Mouse (Mus musculus): Measurements from ENCODE around the gene Stt3b. TPM values are rescaled to one million over a fixed set of nuclear protein-coding genes. Genes with fewer than 3 reads are reported as not detected.
"Not testable (repeated sequence)": the region's sequence is repeated elsewhere in the genome, so short reads cannot be mapped to it uniquely, and the experiment has no call there.

Gene Stt3b
- polyA plus RNA-seq, 1 experiment from 2014 or later: 105 TPM

DNA sequence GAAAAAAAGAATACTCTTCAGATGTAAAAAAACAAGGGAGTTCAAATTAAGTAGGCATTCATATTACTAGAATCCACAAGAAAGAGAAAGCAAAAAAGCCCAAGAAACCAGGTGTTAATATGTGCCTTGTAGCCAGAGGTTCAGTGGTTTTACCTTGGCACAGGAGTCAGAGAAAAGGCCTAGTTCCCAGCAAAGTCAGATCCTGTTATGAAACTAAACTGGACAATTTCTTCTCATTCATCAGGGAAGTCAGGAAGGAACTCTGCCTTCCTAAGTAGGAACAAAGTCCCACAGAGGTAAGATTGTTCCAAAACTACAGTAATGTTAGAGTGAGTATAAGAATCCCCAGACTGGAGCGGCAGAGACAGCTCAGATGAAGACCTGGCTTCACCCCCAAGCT lies 31.6 kb downstream of the Stt3b start:
- DNase-seq (ENCODE audit: low spot score): no peak
- Histone ChIP-seq H3K4me3 (no peak overlapping the region), H3K9me3 (replicated peaks) (no peaks in the 10 kb centered on the region), H3K4me1 (no peaks in the 10 kb centered on the region), H3K36me3 (peaks cover 73% of the 10 kb centered on the region), H3K27me3 (ENCODE audit: low read depth, poor library complexity, severe bottlenecking) (no peaks in the 10 kb centered on the region), H3K27ac (no peak overlapping the region)
- 89% methylated on average over 1 of the region's 1 CpGs for WGBS

GRCm38 (mm10) chr9:115274806-115275205 lies 35.4 kb downstream of the Stt3b start:
- 89% methylated on average over 6 of the region's 6 CpGs for WGBS
- peaks cover 82% of the 10 kb centered on the region for H3K36me3 ChIP-seq
- H3K4me3 ChIP-seq: no peak overlapping the region
- H3K27me3 ChIP-seq (ENCODE audit: low read depth, poor library complexity, severe bottlenecking): no peaks in the 10 kb centered on the region
- DNase-seq (ENCODE audit: low spot score): no peak
- no peaks in the 10 kb centered on the region for H3K4me1 ChIP-seq
- H3K9me3 ChIP-seq (replicated peaks): no peaks in the 10 kb centered on the region
- no peak overlapping the region for H3K27ac ChIP-seq

- 96% methylated on average over 7 of the region's 7 CpGs for WGBS
- no peaks in the 10 kb centered on the region for H3K9me3 ChIP-seq (replicated peaks)
- no peak overlapping the region for H3K4me3 ChIP-seq
- DNase-seq (ENCODE audit: low spot score): no peak
- no peaks in the 10 kb centered on the region for H3K4me1 ChIP-seq
- H3K27me3 ChIP-seq (ENCODE audit: low read depth, poor library complexity, severe bottlenecking): no peaks in the 10 kb centered on the region
- H3K36me3 ChIP-seq: peaks cover 69% of the 10 kb centered on the region
- no peak overlapping the region for H3K27ac ChIP-seq
Measured at GRCm38 (mm10) chr9:115273095-115273649, 37.0 kb downstream of the Stt3b start.

DNA sequence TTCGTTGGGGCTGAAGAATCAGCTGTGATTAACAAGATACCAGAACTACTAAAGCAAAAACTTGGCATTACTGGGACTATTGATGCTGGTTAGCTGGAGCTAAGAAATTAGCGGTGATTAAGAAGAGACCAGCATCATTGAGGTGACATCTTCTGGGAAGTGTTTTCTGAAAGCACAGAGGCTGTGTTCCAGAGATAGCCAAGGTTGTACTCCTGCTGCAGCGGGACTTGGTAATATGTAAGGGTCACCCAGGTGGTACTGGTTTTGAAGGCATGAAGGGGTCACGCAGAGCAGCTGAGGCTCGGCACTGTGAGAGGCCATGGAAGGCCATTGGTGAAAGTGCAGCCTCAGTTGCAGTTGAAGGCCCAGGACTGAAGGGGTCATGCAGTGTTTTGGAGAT lies 37.8 kb downstream of the Stt3b start:
- not testable (repeated sequence) for DNase-seq (ENCODE audit: low spot score); H3K4me1 ChIP-seq; H3K9me3 ChIP-seq (replicated peaks); H3K27me3 ChIP-seq (ENCODE audit: low read depth, poor library complexity, severe bottlenecking); H3K4me3 ChIP-seq; H3K27ac ChIP-seq
- 94% methylated on average over 4 of the region's 5 CpGs for WGBS
- H3K36me3 ChIP-seq: peaks cover 63% of the 10 kb centered on the region

- no peak for DNase-seq (ENCODE audit: low spot score)
- H3K4me1 ChIP-seq: no peaks in the 10 kb centered on the region
- WGBS: 90% methylated on average over 3 of the region's 3 CpGs
- H3K9me3 ChIP-seq (replicated peaks): no peaks in the 10 kb centered on the region
- no peak overlapping the region for H3K4me3 ChIP-seq
- H3K36me3 ChIP-seq: peaks cover 64% of the 10 kb centered on the region
- H3K27me3 ChIP-seq (ENCODE audit: low read depth, poor library complexity, severe bottlenecking): no peaks in the 10 kb centered on the region
- H3K27ac ChIP-seq: no peak overlapping the region
Measured at GRCm38 (mm10) chr9:115271556-115271955, 38.7 kb downstream of the Stt3b start.

- no peak overlapping the region for H3K27ac ChIP-seq
- no peak for DNase-seq (ENCODE audit: low spot score)
- no peaks in the 10 kb centered on the region for H3K9me3 ChIP-seq (replicated peaks)
- H3K4me1 ChIP-seq: peaks cover 10% of the 10 kb centered on the region
- 62% methylated on average over 5 of the region's 5 CpGs for WGBS
- no peaks in the 10 kb centered on the region for H3K27me3 ChIP-seq (ENCODE audit: low read depth, poor library complexity, severe bottlenecking)
- H3K36me3 ChIP-seq: peaks cover 72% of the 10 kb centered on the region
- H3K4me3 ChIP-seq: no peak overlapping the region
Measured at GRCm38 (mm10) chr9:115261896-115262295, 48.3 kb downstream of the Stt3b start.

GRCm38 (mm10) chr9:115261456-115261855 lies 48.8 kb downstream of the Stt3b start:
- peaks cover 73% of the 10 kb centered on the region for H3K36me3 ChIP-seq
- peaks cover 10% of the 10 kb centered on the region for H3K4me1 ChIP-seq
- H3K9me3 ChIP-seq (replicated peaks): no peaks in the 10 kb centered on the region
- no peak overlapping the region for H3K27ac ChIP-seq
- WGBS: 81% methylated on average over 8 of the region's 8 CpGs
- H3K27me3 ChIP-seq (ENCODE audit: low read depth, poor library complexity, severe bottlenecking): no peaks in the 10 kb centered on the region
- no peak for DNase-seq (ENCODE audit: low spot score)
- no peak overlapping the region for H3K4me3 ChIP-seq

GRCm38 (mm10) chr9:115260464-115260863 lies 49.8 kb downstream of the Stt3b start:
- Histone ChIP-seq H3K36me3 (peaks cover 73% of the 10 kb centered on the region), H3K27me3 (ENCODE audit: low read depth, poor library complexity, severe bottlenecking) (no peaks in the 10 kb centered on the region), H3K9me3 (replicated peaks) (no peaks in the 10 kb centered on the region), H3K4me1 (peaks cover 10% of the 10 kb centered on the region), H3K4me3 (no peak overlapping the region), H3K27ac (no peak overlapping the region)
- no peak for DNase-seq (ENCODE audit: low spot score)
- WGBS: 94% methylated on average over 7 of the region's 7 CpGs

DNA sequence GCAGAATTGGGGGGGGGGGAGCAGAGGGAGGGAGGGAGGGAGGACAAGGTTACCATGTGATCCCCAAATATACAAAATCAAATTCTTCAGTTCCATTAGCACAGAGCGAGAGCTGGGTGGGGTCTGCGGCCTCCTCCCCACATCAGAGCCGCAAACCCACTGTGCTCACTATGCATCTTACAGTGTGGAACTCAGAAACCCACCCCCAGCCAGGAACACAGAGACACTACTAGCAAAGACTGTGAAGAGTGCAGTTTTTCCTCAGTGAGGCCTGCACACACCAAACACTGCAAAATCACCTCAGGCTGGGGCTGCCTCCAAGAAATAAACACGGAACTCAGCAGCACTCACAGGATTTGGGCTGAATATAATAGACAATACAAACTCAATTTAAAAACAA lies 50.4 kb downstream of the Stt3b start:
- WGBS: 96% methylated on average over 4 of the region's 4 CpGs
- Histone ChIP-seq H3K27ac (no peak overlapping the region), H3K4me1 (peaks cover 10% of the 10 kb centered on the region), H3K4me3 (no peak overlapping the region), H3K36me3 (peaks cover 73% of the 10 kb centered on the region), H3K9me3 (replicated peaks) (no peaks in the 10 kb centered on the region), H3K27me3 (ENCODE audit: low read depth, poor library complexity, severe bottlenecking) (no peaks in the 10 kb centered on the region)
- no peak for DNase-seq (ENCODE audit: low spot score)

DNA sequence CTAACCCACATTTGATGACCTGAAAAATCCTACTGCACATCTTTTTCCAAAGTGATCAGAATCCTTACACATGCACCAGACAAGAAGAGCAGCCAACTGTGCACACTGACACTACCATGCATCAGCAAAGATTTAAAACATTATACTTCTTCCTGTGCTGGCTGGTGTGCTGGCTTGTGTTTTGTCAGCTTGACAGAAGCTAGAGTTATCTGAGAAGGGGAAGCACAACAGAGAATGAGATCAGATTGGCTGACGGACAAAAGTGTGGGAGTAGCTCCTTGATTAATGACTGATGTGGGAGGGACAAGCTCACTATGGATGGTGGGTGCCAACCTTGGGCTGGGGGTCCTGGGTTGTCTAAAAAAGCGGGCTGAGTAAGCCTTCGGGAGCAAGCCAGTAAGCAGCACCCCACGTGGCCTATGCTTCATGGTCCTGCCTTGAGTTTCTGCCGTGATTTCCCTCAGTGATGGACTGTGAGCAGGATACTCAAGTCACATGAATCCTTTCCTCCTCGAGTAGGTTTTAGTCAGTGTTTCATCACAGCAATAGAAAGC lies 52.4 kb downstream of the Stt3b start:
- H3K27me3 ChIP-seq (ENCODE audit: low read depth, poor library complexity, severe bottlenecking): no peaks in the 10 kb centered on the region
- H3K27ac ChIP-seq: no peak overlapping the region
- H3K9me3 ChIP-seq (replicated peaks): no peaks in the 10 kb centered on the region
- peaks cover 78% of the 10 kb centered on the region for H3K36me3 ChIP-seq
- H3K4me1 ChIP-seq: peaks cover 10% of the 10 kb centered on the region
- DNase-seq (ENCODE audit: low spot score): no peak
- WGBS: 81% methylated on average over 6 of the region's 6 CpGs
- H3K4me3 ChIP-seq: no peak overlapping the region

DNA sequence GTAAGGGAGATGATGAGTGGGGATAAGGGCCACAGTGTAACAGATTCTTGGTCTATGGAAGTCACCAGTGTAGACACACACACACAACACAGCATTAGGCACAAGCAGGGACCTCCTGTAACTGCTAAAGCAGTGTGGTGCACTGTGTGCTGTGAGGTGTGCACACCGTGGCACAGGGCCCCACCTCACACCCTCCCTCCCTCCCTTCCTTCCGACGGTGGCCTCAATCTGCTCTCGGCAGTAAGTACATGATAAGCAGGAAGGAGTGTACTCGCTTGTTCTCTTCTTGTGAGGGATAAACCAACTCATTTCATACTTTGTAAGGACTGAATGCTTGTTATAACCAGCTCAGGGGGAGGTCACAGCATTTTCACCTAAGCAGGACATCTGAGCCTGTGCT lies 61.1 kb downstream of the Stt3b start:
- Histone ChIP-seq H3K4me1 (peaks cover 4% of the 10 kb centered on the region), H3K36me3 (peaks cover 100% of the 10 kb centered on the region), H3K9me3 (replicated peaks) (no peaks in the 10 kb centered on the region), H3K27me3 (ENCODE audit: low read depth, poor library complexity, severe bottlenecking) (no peaks in the 10 kb centered on the region), H3K4me3 (no peak overlapping the region), H3K27ac (no peak overlapping the region)
- WGBS: 82% methylated on average over 5 of the region's 5 CpGs
- DNase-seq (ENCODE audit: low spot score): no peak

DNA sequence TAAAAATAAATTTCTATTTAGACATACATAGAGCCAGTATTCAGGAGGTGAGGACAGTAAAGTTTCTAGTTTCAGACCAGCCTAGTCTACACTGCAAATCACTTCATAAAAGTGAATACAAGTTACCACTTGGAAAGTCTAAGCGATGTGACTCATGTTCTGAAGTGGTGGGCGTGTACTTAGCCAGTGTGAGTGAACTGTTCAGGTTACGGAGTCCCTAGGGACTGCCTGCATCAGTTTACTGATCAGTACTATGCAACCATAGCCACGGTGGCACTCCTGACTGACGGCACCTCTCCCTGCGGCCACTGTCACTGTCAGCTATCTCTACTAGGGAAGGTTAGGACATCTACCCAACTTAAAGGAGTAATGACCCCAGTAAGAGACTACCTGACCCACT lies 65.1 kb downstream of the Stt3b start:
- Histone ChIP-seq H3K27me3 (ENCODE audit: low read depth, poor library complexity, severe bottlenecking) (no peaks in the 10 kb centered on the region), H3K9me3 (replicated peaks) (no peaks in the 10 kb centered on the region), H3K4me3 (no peak overlapping the region), H3K27ac (no peak overlapping the region), H3K36me3 (peaks cover 100% of the 10 kb centered on the region), H3K4me1 (peaks cover 13% of the 10 kb centered on the region)
- no peak for DNase-seq (ENCODE audit: low spot score)
- WGBS: 88% methylated on average over 6 of the region's 6 CpGs

- Histone ChIP-seq H3K36me3 (peaks cover 97% of the 10 kb centered on the region), H3K27me3 (ENCODE audit: low read depth, poor library complexity, severe bottlenecking) (no peaks in the 10 kb centered on the region), H3K4me1 (peaks cover 13% of the 10 kb centered on the region), H3K4me3 (no peak overlapping the region), H3K27ac (no peak overlapping the region), H3K9me3 (replicated peaks) (no peaks in the 10 kb centered on the region)
- WGBS: 67% methylated on average over 6 of the region's 6 CpGs
- no peak for DNase-seq (ENCODE audit: low spot score)
Measured at GRCm38 (mm10) chr9:115243630-115244029, 66.6 kb downstream of the Stt3b start.

GRCm38 (mm10) chr9:115239861-115240260 lies 70.4 kb downstream of the Stt3b start:
- peaks cover 13% of the 10 kb centered on the region for H3K4me1 ChIP-seq
- H3K27ac ChIP-seq: no peak overlapping the region
- DNase-seq (ENCODE audit: low spot score): no peak
- H3K9me3 ChIP-seq (replicated peaks): no peaks in the 10 kb centered on the region
- no peaks in the 10 kb centered on the region for H3K27me3 ChIP-seq (ENCODE audit: low read depth, poor library complexity, severe bottlenecking)
- H3K36me3 ChIP-seq: peaks cover 63% of the 10 kb centered on the region
- 95% methylated on average over 5 of the region's 5 CpGs for WGBS
- no peak overlapping the region for H3K4me3 ChIP-seq
